Mouse (Mus musculus): ENCODE results near the gene Arhgef2. TPM values are rescaled to one million over a fixed set of nuclear protein-coding genes. Genes with fewer than 3 reads are reported as not detected.

The Arhgef2 gene
- polyA plus RNA-seq, 1 experiment from 2014 or later: 16.4 TPM

GRCm38 (mm10) chr3:88684980-88685941 is 79.5 kb downstream of the Arhgef2 start, which contains the start of gene Khdc4:
Gene Khdc4 (plus strand): TSS chr3:88685803.
- H3K36me3 ChIP-seq: peaks cover 27% of the 10 kb centered on the region
- H3K4me2 ChIP-seq: peak within 1 kb of the TSS; percentile 88
- DNase-seq: peak; percentile 95
- peak within 1 kb of the TSS; percentile 84 for H3K4me3 ChIP-seq (replicated peaks)
- under 1% methylated on average over 47 of the region's 47 CpGs for WGBS (ENCODE audit: insufficient replicate concordance)
- no peaks in the 10 kb centered on the region for H3K27me3 ChIP-seq
- peak; percentile 98 for ATAC-seq (ENCODE audit: low read depth)
- H3K9me3 ChIP-seq (replicated peaks): no peaks in the 10 kb centered on the region
- H3K4me1 ChIP-seq (replicated peaks): peaks cover 33% of the 10 kb centered on the region
- peak within 1 kb of the TSS; percentile 93 for H3K9ac ChIP-seq
- H3K27ac ChIP-seq: peak within 1 kb of the TSS; percentile 89

DNA sequence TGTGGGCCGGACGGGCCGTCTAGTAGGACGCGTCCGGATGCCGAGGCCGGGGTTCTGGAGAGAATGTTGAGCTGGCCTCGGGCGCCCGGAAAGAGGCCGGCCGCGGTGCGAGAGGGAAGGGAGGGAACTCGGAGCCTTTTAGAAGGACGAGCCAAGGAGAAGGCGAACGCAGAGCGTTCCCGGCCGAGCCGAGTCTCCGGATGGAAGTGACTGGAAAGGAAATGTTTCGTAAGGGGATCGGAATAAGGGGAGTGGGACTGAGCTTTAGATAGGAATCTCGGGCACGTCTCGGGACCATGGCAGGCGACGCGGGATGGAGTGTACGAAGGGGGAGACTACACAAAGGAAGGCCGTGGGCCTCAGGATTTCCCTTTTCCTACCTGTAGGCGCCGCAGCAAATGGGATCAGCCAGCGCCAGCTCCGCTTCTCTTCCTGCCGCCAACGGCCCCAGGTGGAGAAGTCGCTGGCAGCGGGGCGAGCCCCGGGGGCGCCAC is 80.2 kb downstream of the Arhgef2 start:
- H3K36me3 ChIP-seq: peaks cover 35% of the 10 kb centered on the region
- DNase-seq (peak; percentile 17), ATAC-seq (ENCODE audit: low read depth) (peak; percentile 57)
- H3K27ac ChIP-seq: peak overlapping the region; percentile 89
- H3K4me3 ChIP-seq (replicated peaks): peak overlapping the region; percentile 84
- H3K9me3 ChIP-seq (replicated peaks): no peaks in the 10 kb centered on the region
- H3K4me2 ChIP-seq: peak overlapping the region; percentile 88
- H3K9ac ChIP-seq: peak overlapping the region; percentile 93
- no peaks in the 10 kb centered on the region for H3K27me3 ChIP-seq
- WGBS (ENCODE audit: insufficient replicate concordance): under 1% methylated on average over 45 of the region's 45 CpGs
- H3K4me1 ChIP-seq (replicated peaks): peaks cover 33% of the 10 kb centered on the region

DNA sequence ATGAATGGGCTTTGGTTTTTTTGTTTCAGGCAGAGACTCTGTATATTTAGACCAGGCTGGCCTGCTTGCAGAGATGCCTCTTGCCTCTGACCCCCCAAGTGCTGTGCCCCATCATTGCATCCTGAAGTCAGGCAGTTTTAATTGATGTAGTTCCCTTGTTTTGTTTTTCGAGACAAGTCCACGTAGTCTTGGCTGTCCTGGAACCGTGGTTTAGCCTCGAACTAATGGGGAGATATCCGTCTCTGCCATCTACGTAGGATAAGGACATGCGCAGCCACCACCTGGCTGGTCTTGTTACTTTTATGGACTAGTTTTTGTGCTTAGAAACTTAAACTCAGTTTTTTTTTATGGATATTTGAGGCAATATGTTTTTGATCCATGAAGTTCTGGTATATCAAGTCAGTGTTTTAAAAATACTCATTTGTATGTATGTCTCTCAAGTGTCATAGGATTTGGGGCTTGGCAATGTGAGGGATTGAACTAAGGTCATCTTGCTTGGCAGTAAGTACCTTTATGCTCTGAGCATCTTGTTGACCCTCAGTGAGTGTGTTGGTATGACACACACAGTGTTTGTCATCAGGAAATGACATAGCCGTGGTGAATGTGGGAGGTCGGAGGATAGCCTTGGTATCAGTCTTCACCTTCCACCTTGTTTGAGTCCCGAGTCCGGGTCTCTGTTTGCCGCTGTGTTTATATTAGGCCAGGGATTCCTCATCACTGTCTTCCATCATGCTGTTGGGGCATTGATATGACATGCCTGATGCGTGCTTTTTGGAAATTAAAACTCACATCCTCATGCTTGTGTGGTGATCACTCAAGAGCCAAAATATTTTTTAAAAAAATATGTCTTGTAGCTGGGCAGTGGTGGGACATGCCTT is 81.2 kb downstream of the Arhgef2 start:
- WGBS (ENCODE audit: insufficient replicate concordance): 14% methylated on average over 13 of the region's 13 CpGs
- DNase-seq: no peak
- H3K36me3 ChIP-seq: peaks cover 44% of the 10 kb centered on the region
- no peaks in the 10 kb centered on the region for H3K27me3 ChIP-seq
- peaks cover 33% of the 10 kb centered on the region for H3K4me1 ChIP-seq (replicated peaks)
- peak overlapping the region; percentile 88 for H3K4me2 ChIP-seq
- H3K4me3 ChIP-seq (replicated peaks): peak overlapping the region; percentile 84
- no peaks in the 10 kb centered on the region for H3K9me3 ChIP-seq (replicated peaks)
- H3K27ac ChIP-seq: peak overlapping the region; percentile 89
- no peak for ATAC-seq (ENCODE audit: low read depth)
- H3K9ac ChIP-seq: peak overlapping the region; percentile 93

GRCm38 (mm10) chr3:88689079-88689478 is 83.3 kb downstream of the Arhgef2 start:
- no peaks in the 10 kb centered on the region for H3K27me3 ChIP-seq
- H3K27ac ChIP-seq: no peak overlapping the region
- no peaks in the 10 kb centered on the region for H3K9me3 ChIP-seq (replicated peaks)
- H3K36me3 ChIP-seq: peaks cover 63% of the 10 kb centered on the region
- ATAC-seq (ENCODE audit: low read depth) (no peak), DNase-seq (no peak)
- H3K4me3 ChIP-seq (replicated peaks): no peak overlapping the region
- 74% methylated on average over 5 of the region's 5 CpGs for WGBS (ENCODE audit: insufficient replicate concordance)
- H3K4me1 ChIP-seq (replicated peaks): peaks cover 28% of the 10 kb centered on the region
- no peak overlapping the region for H3K4me2 ChIP-seq
- H3K9ac ChIP-seq: no peak overlapping the region

- no peaks in the 10 kb centered on the region for H3K4me1 ChIP-seq (replicated peaks)
- H3K9me3 ChIP-seq (replicated peaks): no peaks in the 10 kb centered on the region
- peaks cover 97% of the 10 kb centered on the region for H3K36me3 ChIP-seq
- H3K27me3 ChIP-seq: no peaks in the 10 kb centered on the region
- ATAC-seq (ENCODE audit: low read depth) (no peak), DNase-seq (no peak)
- H3K4me3 ChIP-seq (replicated peaks): no peak overlapping the region
- no peak overlapping the region for H3K9ac ChIP-seq
- no peak overlapping the region for H3K27ac ChIP-seq
- H3K4me2 ChIP-seq: no peak overlapping the region
Observed at GRCm38 (mm10) chr3:88695545-88695944, 89.8 kb downstream of the Arhgef2 start.

Other genes starting within 250 kb of the Arhgef2 start
- gene Paqr6, start 241.4 kb upstream of the Arhgef2 start, polyA plus RNA-seq (2015; fragmentation: Nextera tagmentation; extraction: Ambion mirVana): 7.5 and 7.7 TPM in 2 replicates
- 0.17 and 0.29 TPM in 2 replicates for gene Bglap3, start 233.2 kb upstream of the Arhgef2 start, polyA plus RNA-seq (2015; fragmentation: Nextera tagmentation; extraction: Ambion mirVana)
- gene Bglap2, start 227.3 kb upstream of the Arhgef2 start, polyA plus RNA-seq (2015; fragmentation: Nextera tagmentation; extraction: Ambion mirVana): not detected in 2 replicates
- gene Bglap, start 221.5 kb upstream of the Arhgef2 start, polyA plus RNA-seq (2015; fragmentation: Nextera tagmentation; extraction: Ambion mirVana): not detected in 2 replicates
- 97.1 and 105 TPM in 2 replicates for gene Pmf1, start 195.6 kb upstream of the Arhgef2 start, polyA plus RNA-seq (2015; fragmentation: Nextera tagmentation; extraction: Ambion mirVana)
- gene Slc25a44, start 180.8 kb upstream of the Arhgef2 start, polyA plus RNA-seq (2015; fragmentation: Nextera tagmentation; extraction: Ambion mirVana): 10.4 and 13.2 TPM in 2 replicates
- 13.8 and 15.8 TPM in 2 replicates for gene Sema4a, start 144.8 kb upstream of the Arhgef2 start, polyA plus RNA-seq (2015; fragmentation: Nextera tagmentation; extraction: Ambion mirVana)
- gene Lmna, start 96.0 kb upstream of the Arhgef2 start, polyA plus RNA-seq (2015; fragmentation: Nextera tagmentation; extraction: Ambion mirVana): 165 and 184 TPM in 2 replicates
- gene Mex3a, start 73.6 kb upstream of the Arhgef2 start, polyA plus RNA-seq (2015; fragmentation: Nextera tagmentation; extraction: Ambion mirVana): 1.2 and 1.5 TPM in 2 replicates
- gene Rab25, start 57.7 kb upstream of the Arhgef2 start, polyA plus RNA-seq (2015; fragmentation: Nextera tagmentation; extraction: Ambion mirVana): 0.15 TPM in 1 of 2 replicates, not detected in the other
- gene Lamtor2, start 52.9 kb upstream of the Arhgef2 start, polyA plus RNA-seq (2015; fragmentation: Nextera tagmentation; extraction: Ambion mirVana): 88.4 and 95.9 TPM in 2 replicates
- gene Ubqln4, start 52.2 kb upstream of the Arhgef2 start, polyA plus RNA-seq (2015; fragmentation: Nextera tagmentation; extraction: Ambion mirVana): 20.7 and 22.8 TPM in 2 replicates
- gene Ssr2, start 30.1 kb upstream of the Arhgef2 start, polyA plus RNA-seq (2015; fragmentation: Nextera tagmentation; extraction: Ambion mirVana): 187 and 206 TPM in 2 replicates
- gene Rxfp4, start 47.2 kb downstream of the Arhgef2 start, polyA plus RNA-seq (2015; fragmentation: Nextera tagmentation; extraction: Ambion mirVana): not detected in 2 replicates
- 23.8 and 29.9 TPM in 2 replicates for gene Khdc4, start 79.8 kb downstream of the Arhgef2 start, polyA plus RNA-seq (2015; fragmentation: Nextera tagmentation; extraction: Ambion mirVana)
- gene Rit1, start 110.9 kb downstream of the Arhgef2 start, polyA plus RNA-seq (2015; fragmentation: Nextera tagmentation; extraction: Ambion mirVana): 34.4 and 36.3 TPM in 2 replicates
- 1.2 and 1.3 TPM in 2 replicates for gene Syt11, start 169.2 kb downstream of the Arhgef2 start, polyA plus RNA-seq (2015; fragmentation: Nextera tagmentation; extraction: Ambion mirVana)
- gene Gon4l, start 229.3 kb downstream of the Arhgef2 start, polyA plus RNA-seq (2015; fragmentation: Nextera tagmentation; extraction: Ambion mirVana): 3.6 and 4.2 TPM in 2 replicates